Mouse (Mus musculus): Measurements from ENCODE around the gene Cytip. TPM values are rescaled to one million over a fixed set of nuclear protein-coding genes. Genes with fewer than 3 reads are reported as not detected.
A peak's percentile ranks its signal among the peaks of the same experiment; 100 is the strongest.
"Not testable (repeated sequence)": the region's sequence is repeated elsewhere in the genome, so short reads cannot be mapped to it uniquely, and the experiment has no call there.

The Cytip gene
- polyA plus RNA-seq, 1 experiment from 2014 or later: 0.09 TPM

- 91% methylated on average over 1 of the region's 1 CpGs for WGBS
Measured at GRCm38 (mm10) chr2:58140531-58140930, 54.8 kb downstream of the Cytip start.

GRCm38 (mm10) chr2:58138611-58139010 is 56.7 kb downstream of the Cytip start:
- H3K27me3 ChIP-seq: no peaks in the 10 kb centered on the region
- no peak overlapping the region for H3K4me3 ChIP-seq
- no peak overlapping the region for H3K4me2 ChIP-seq (replicated peaks)
- no peak for ATAC-seq (replicated peaks)
- no peak overlapping the region for H3K27ac ChIP-seq (replicated peaks)
- no peaks in the 10 kb centered on the region for H3K36me3 ChIP-seq
- no peak overlapping the region for H3K9ac ChIP-seq (replicated peaks)
- no peaks in the 10 kb centered on the region for H3K4me1 ChIP-seq
- WGBS: 86% methylated on average over 5 of the region's 5 CpGs
- H3K9me3 ChIP-seq: no peaks in the 10 kb centered on the region

More at GRCm38 (mm10) chr2:58140531-58140930, 54.8 kb downstream of the Cytip start:
- no peaks in the 10 kb centered on the region for H3K9me3 ChIP-seq
- H3K27me3 ChIP-seq: no peaks in the 10 kb centered on the region
- no peaks in the 10 kb centered on the region for H3K4me1 ChIP-seq
- no peaks in the 10 kb centered on the region for H3K36me3 ChIP-seq
- ATAC-seq (replicated peaks): no peak
- no peak overlapping the region for H3K27ac ChIP-seq (replicated peaks)
- H3K9ac ChIP-seq (replicated peaks): no peak overlapping the region
- no peak overlapping the region for H3K4me2 ChIP-seq (replicated peaks)
- H3K4me3 ChIP-seq: no peak overlapping the region

- no peak overlapping the region for H3K9ac ChIP-seq (replicated peaks)
- ATAC-seq (replicated peaks): no peak
- H3K9me3 ChIP-seq: no peaks in the 10 kb centered on the region
- H3K36me3 ChIP-seq: no peaks in the 10 kb centered on the region
- H3K4me2 ChIP-seq (replicated peaks): no peak overlapping the region
- H3K4me1 ChIP-seq: no peaks in the 10 kb centered on the region
- no peaks in the 10 kb centered on the region for H3K27me3 ChIP-seq
- no peak overlapping the region for H3K4me3 ChIP-seq
- 93% methylated on average over 7 of the region's 7 CpGs for WGBS
- H3K27ac ChIP-seq (replicated peaks): no peak overlapping the region
Measured at GRCm38 (mm10) chr2:58137676-58138075, 57.7 kb downstream of the Cytip start.

- no peak for ATAC-seq (replicated peaks)
- no peak overlapping the region for H3K27ac ChIP-seq (replicated peaks)
- no peaks in the 10 kb centered on the region for H3K36me3 ChIP-seq
- H3K9ac ChIP-seq (replicated peaks): no peak overlapping the region
- no peaks in the 10 kb centered on the region for H3K9me3 ChIP-seq
- WGBS: 92% methylated on average over 4 of the region's 4 CpGs
- no peaks in the 10 kb centered on the region for H3K4me1 ChIP-seq
- H3K27me3 ChIP-seq: no peaks in the 10 kb centered on the region
- H3K4me3 ChIP-seq: no peak overlapping the region
- no peak overlapping the region for H3K4me2 ChIP-seq (replicated peaks)
Measured at GRCm38 (mm10) chr2:58136526-58136925, 58.8 kb downstream of the Cytip start.

- Histone ChIP-seq H3K4me2 (replicated peaks) (no peak overlapping the region), H3K4me3 (no peak overlapping the region), H3K27ac (replicated peaks) (no peak overlapping the region), H3K27me3 (no peaks in the 10 kb centered on the region), H3K4me1 (no peaks in the 10 kb centered on the region), H3K9me3 (no peaks in the 10 kb centered on the region), H3K36me3 (no peaks in the 10 kb centered on the region), H3K9ac (replicated peaks) (no peak overlapping the region)
- ATAC-seq (replicated peaks): no peak
- WGBS: 83% methylated on average over 2 of the region's 2 CpGs
Measured at GRCm38 (mm10) chr2:58135061-58135463, 60.3 kb downstream of the Cytip start.

GRCm38 (mm10) chr2:58132597-58132996 is 62.7 kb downstream of the Cytip start:
- WGBS: 58% methylated on average over 2 of the region's 2 CpGs
- Histone ChIP-seq H3K4me1 (no peaks in the 10 kb centered on the region), H3K36me3 (no peaks in the 10 kb centered on the region), H3K4me2 (replicated peaks) (no peak overlapping the region), H3K9me3 (no peaks in the 10 kb centered on the region), H3K4me3 (no peak overlapping the region), H3K27me3 (no peaks in the 10 kb centered on the region), H3K27ac (replicated peaks) (no peak overlapping the region), H3K9ac (replicated peaks) (no peak overlapping the region)
- ATAC-seq (replicated peaks): no peak

GRCm38 (mm10) chr2:58129903-58130302 is 65.4 kb downstream of the Cytip start:
- no peak for ATAC-seq (replicated peaks)
- H3K9me3 ChIP-seq: no peaks in the 10 kb centered on the region
- H3K4me2 ChIP-seq (replicated peaks): no peak overlapping the region
- H3K27ac ChIP-seq (replicated peaks): no peak overlapping the region
- H3K9ac ChIP-seq (replicated peaks): no peak overlapping the region
- H3K4me1 ChIP-seq: no peaks in the 10 kb centered on the region
- no peak overlapping the region for H3K4me3 ChIP-seq
- no peaks in the 10 kb centered on the region for H3K27me3 ChIP-seq
- 85% methylated on average over 5 of the region's 5 CpGs for WGBS
- H3K36me3 ChIP-seq: no peaks in the 10 kb centered on the region

GRCm38 (mm10) chr2:58111105-58111504 is 84.2 kb downstream of the Cytip start:
- no peak for ATAC-seq (replicated peaks)
- 86% methylated on average over 4 of the region's 4 CpGs for WGBS

GRCm38 (mm10) chr2:58107887-58108286 is 87.4 kb downstream of the Cytip start:
- not testable (repeated sequence) for H3K9me3 ChIP-seq; H3K36me3 ChIP-seq; H3K27ac ChIP-seq (replicated peaks); H3K9ac ChIP-seq (replicated peaks); H3K4me2 ChIP-seq (replicated peaks); H3K4me1 ChIP-seq; H3K27me3 ChIP-seq; ATAC-seq (replicated peaks); H3K4me3 ChIP-seq
- WGBS: 91% methylated on average over 14 of the region's 16 CpGs

More at GRCm38 (mm10) chr2:58111105-58111504, 84.2 kb downstream of the Cytip start:
- Histone ChIP-seq H3K4me2 (replicated peaks) (no peak overlapping the region), H3K9me3 (no peaks in the 10 kb centered on the region), H3K27me3 (no peaks in the 10 kb centered on the region), H3K9ac (replicated peaks) (no peak overlapping the region), H3K36me3 (no peaks in the 10 kb centered on the region), H3K27ac (replicated peaks) (no peak overlapping the region), H3K4me1 (no peaks in the 10 kb centered on the region), H3K4me3 (no peak overlapping the region)

GRCm38 (mm10) chr2:58107046-58107445 is 88.3 kb downstream of the Cytip start:
- no peak for ATAC-seq (replicated peaks)
- Histone ChIP-seq H3K9ac (replicated peaks) (no peak overlapping the region), H3K27me3 (no peaks in the 10 kb centered on the region), H3K4me2 (replicated peaks) (no peak overlapping the region), H3K27ac (replicated peaks) (no peak overlapping the region), H3K9me3 (no peaks in the 10 kb centered on the region), H3K4me1 (no peaks in the 10 kb centered on the region), H3K36me3 (no peaks in the 10 kb centered on the region), H3K4me3 (no peak overlapping the region)
- WGBS: 91% methylated on average over 6 of the region's 6 CpGs

GRCm38 (mm10) chr2:58094818-58095217 is 100.5 kb downstream of the Cytip start:
- Histone ChIP-seq H3K36me3 (no peaks in the 10 kb centered on the region), H3K4me2 (replicated peaks) (no peak overlapping the region), H3K9me3 (no peaks in the 10 kb centered on the region), H3K27ac (replicated peaks) (no peak overlapping the region), H3K9ac (replicated peaks) (no peak overlapping the region), H3K27me3 (no peaks in the 10 kb centered on the region), H3K4me3 (no peak overlapping the region), H3K4me1 (peaks cover 14% of the 10 kb centered on the region; the same call in 1 of the 2 replicates)
- 4% methylated on average over 1 of the region's 1 CpGs for WGBS
- ATAC-seq (replicated peaks): peak; percentile 46

GRCm38 (mm10) chr2:58086420-58086819 is 108.9 kb downstream of the Cytip start:
- no peaks in the 10 kb centered on the region for H3K27me3 ChIP-seq
- 84% methylated on average over 1 of the region's 1 CpGs for WGBS
- H3K4me2 ChIP-seq (replicated peaks): no peak overlapping the region
- ATAC-seq (replicated peaks): no peak
- no peaks in the 10 kb centered on the region for H3K9me3 ChIP-seq
- no peak overlapping the region for H3K27ac ChIP-seq (replicated peaks)
- H3K36me3 ChIP-seq: no peaks in the 10 kb centered on the region
- no peaks in the 10 kb centered on the region for H3K4me1 ChIP-seq
- H3K9ac ChIP-seq (replicated peaks): no peak overlapping the region
- H3K4me3 ChIP-seq: no peak overlapping the region

GRCm38 (mm10) chr2:58079849-58080248 is 115.5 kb downstream of the Cytip start:
- Histone ChIP-seq H3K27ac (replicated peaks) (no peak overlapping the region), H3K9ac (replicated peaks) (no peak overlapping the region), H3K4me3 (no peak overlapping the region), H3K27me3 (no peaks in the 10 kb centered on the region), H3K4me1 (no peaks in the 10 kb centered on the region), H3K36me3 (no peaks in the 10 kb centered on the region), H3K4me2 (replicated peaks) (no peak overlapping the region), H3K9me3 (no peaks in the 10 kb centered on the region)
- ATAC-seq (replicated peaks): no peak
- 67% methylated on average over 1 of the region's 1 CpGs for WGBS

Measured in forebrain, embryonic 15.5 days (tissue).